Mouse (Mus musculus) adrenal gland, adult 2 months (tissue): ENCODE data around the gene Omg. TPM values are rescaled to one million over a fixed set of nuclear protein-coding genes. Genes with fewer than 3 reads are reported as not detected.

Source experiments
- DNase-seq: peaks from one replicate; pipeline ENCODE4 v3.0.0; 2021
- polyA plus RNA-seq: library from polyadenylated mRNA; depleted of rRNA; stranded (reverse); fragments of >200 nt; gene quantifications from 2 replicates; pipeline ENCODE4 v1.2.3, GENCODE M21; 2012; rRNA removed
- total RNA-seq, 2 experiments: library from RNA; stranded (reverse); gene quantifications; 2 replicates each; pipeline ENCODE4 v1.2.3; 2021

Omg gene
- total and polyA plus RNA-seq, 3 experiments: 0.38 to 10.6 (median 8.2) TPM

- no peak for DNase-seq
Measured at GRCm38 (mm10) chr11:79515798-79516197, 11.9 kb upstream of the Omg start.

DNA sequence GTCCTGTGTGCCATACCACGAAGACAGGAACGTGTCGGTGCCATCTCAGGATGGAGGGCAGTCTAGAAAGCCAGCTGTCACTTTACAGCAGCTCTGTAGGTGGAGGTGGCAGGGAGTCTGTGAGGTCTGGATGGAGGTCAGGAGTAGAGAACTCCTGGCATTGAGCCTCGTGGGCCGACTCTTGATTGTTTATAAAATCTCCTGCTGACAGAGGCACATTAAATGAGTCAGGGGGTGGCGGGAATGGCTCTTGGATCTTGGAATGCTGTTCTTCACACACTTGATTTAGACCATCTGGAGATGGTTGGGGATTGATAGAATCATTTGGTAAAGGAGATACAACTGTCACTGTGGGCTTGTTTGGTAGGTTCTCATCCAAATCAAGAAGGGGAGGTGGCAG lies 11.4 kb upstream of the Omg start:
- DNase-seq: no peak

- DNase-seq: no peak
Measured at GRCm38 (mm10) chr11:79511970-79512369, 8.1 kb upstream of the Omg start.

GRCm38 (mm10) chr11:79504506-79504905 lies 622 bp upstream of the Omg start:
- no peak for DNase-seq

DNA sequence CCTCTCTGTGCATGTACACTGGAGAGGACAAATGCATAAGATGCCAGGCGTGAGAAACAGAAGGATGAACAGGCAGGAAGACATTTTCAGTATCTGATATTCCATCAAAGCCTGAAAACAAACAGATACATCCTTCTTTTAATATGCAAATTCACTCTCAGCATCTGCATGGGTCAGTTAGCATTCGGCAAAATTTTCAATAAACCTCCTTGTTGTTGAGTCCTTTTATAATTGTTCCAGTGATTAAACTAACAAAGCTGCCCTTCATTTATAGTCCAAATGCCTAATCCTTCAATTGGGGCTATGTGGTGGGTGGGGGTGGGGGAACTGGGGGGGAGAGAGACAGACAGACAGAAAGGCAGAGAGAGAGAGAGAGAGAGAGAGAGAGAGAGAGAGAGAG lies 967 bp downstream of the Omg start:
- DNase-seq: no peak

DNA sequence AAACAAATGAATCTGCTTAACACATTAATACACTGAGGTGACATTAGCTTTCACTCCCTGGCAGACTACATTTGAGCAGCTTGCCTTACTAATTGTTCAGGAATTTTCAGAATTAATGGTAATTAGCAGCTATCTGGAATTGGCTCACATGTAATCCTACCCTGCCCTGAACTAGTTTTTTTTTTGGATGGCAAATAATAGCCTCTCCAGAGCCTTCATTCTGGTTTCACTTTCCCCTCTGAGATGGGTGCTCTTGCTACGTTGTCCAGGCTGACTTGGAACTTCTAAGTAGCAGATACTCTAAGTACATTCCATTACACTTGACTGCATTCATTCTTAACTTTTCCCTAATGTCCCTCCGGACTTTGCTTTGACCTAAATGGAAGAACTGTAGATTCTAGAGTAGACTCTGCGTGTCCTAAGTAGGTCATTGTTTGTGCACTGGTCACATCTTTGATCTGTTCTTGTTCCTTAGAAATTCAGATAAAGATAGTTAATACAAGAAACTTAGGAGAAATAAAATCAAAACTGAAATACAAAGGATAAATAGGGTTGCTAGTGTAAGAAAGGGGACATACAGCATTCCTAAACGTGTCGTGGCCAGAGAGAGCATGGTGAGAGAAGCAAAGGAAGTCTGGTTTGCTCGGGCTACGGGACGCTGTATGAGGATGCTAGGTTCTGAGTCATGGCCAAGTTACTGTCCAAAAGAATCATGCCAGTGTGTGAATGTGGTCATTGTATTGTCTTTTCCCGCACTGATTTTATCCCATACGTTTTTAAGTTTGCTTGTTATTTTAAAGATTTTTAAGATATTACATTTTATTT lies 8.7 kb downstream of the Omg start:
- no peak for DNase-seq

GRCm38 (mm10) chr11:79484721-79485120 lies 19.2 kb downstream of the Omg start:
- no peak for DNase-seq

GRCm38 (mm10) chr11:79483876-79484528 lies 19.9 kb downstream of the Omg start:
- no peak for DNase-seq

- no peak for DNase-seq
Measured at GRCm38 (mm10) chr11:79483392-79483791, 20.5 kb downstream of the Omg start.

DNA sequence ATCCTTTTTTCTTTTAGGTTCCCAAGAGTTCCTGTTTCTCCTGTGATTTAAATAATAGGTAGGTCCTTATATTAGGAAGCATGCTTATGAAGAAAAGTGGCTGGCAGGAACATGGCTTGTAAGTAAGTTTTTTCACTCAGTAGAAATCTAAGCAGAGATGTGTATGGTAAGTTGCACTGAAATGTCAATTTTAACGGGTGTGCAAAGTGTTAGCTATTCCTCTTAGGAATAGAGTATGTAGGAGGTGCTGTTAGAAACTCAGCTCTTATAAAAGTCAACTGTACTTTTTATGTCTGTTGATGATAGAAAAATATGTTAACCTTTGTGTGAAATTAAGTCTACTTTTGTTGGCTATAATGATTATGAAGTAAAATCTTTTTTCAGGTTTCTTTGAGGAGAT lies 35.8 kb downstream of the Omg start:
- DNase-seq: no peak

DNA sequence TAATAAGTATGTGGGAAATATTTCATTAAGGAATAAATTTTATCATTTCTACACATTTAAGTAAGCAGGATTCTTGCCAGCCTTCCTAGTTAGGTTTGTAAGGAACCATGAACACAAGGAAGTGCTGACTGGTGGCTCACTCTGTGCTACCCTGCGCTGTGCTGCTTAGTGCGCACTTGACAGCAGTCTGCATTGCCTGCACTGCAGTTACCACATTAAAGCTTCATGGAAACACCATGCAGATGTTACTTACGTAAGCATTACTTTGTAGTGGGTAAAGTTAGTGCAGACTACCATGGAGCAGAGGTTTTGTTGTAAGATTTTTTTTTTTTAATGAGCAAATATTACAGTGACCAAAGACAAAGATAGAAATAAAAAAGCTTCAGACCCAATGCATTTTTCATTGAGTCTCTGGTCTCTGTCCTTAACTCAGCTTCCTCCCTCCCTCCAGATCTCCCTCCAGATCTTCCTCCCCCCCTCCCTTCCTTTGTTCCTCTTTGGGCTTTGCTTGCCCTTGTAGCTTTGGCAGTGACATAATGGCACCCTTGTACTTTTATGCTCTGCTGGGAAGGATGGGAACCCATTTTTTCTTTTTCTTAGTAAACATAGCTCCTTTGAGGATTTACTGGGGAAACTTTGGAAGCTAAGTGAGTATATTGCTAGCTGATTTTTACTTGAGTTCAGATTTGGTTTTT lies 43.0 kb downstream of the Omg start:
- no peak for DNase-seq

DNA sequence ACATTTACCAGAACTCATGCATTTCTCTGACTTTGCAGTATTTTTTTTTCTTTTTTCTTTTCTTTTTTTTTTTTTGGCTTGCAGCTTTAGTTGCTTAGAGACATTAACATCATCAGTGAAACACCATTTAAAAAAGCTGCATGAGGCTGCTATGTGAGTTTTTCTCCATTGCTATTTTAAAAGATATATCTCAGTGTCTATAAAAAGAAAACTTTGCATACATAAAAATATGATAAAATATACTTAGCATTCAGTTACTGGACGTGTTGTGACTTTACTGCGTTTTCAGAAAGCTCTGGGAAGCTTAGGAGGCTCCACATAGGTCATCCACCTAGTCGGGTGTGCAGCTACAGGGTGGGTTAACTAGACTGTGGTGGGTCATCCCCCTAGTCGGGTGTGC lies 44.0 kb downstream of the Omg start:
- no peak for DNase-seq

DNA sequence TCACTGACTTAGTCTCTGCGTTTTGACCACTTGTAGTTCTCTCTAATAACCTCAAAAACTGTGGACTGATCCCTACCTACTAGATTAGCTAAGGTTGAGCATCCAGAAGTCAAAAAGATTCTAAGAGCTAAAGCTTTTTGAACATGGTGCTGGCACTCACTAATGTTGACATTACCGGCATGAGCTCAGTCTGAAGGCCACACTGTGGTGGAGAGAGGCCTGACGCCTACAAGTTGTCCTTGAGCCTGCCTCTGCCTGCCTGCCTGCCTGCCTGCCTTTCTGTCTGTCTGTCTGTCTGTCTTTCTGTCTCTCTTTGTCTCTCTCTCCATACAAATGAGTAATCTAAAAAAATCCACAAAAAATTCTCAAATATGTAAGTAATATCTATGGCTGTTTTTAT lies 46.0 kb downstream of the Omg start:
- DNase-seq: peak; percentile 75

GRCm38 (mm10) chr11:79452966-79453365 lies 50.9 kb downstream of the Omg start:
- DNase-seq: no peak

Other genes with a start within 250 kb of the Omg start
- gene Wsb1, start 249.4 kb downstream of the Omg start, total RNA-seq: 10 to 100 TPM; 29.4 to 37.0 TPM
- gene Wsb1, start 249.4 kb downstream of the Omg start, polyA plus RNA-seq: 59.1 and 61.2 TPM in 2 replicates
- gene Gm9964, start 207.2 kb downstream of the Omg start, total RNA-seq: not detected
- gene Gm9964, start 207.2 kb downstream of the Omg start, polyA plus RNA-seq: not detected in 2 replicates
- gene Nf1, start 164.4 kb downstream of the Omg start, total RNA-seq: 10 to 100 TPM; 49.2 to 62.9 TPM
- gene Nf1, start 164.4 kb downstream of the Omg start, polyA plus RNA-seq: 9.7 and 12.9 TPM in 2 replicates
- gene Evi2b, start 19.7 kb upstream of the Omg start, total RNA-seq: 1 to 10 TPM in 1 of 2 experiments, under 1 TPM in 1; 0.84 to 2.1 TPM
- gene Evi2b, start 19.7 kb upstream of the Omg start, polyA plus RNA-seq: 1.7 and 2.2 TPM in 2 replicates
- gene Evi2, start 26.5 kb upstream of the Omg start, total RNA-seq: under 1 TPM; 0.17 to 0.24 TPM
- 0.12 and 0.32 TPM in 2 replicates for gene Evi2, start 26.5 kb upstream of the Omg start, polyA plus RNA-seq
- gene Evi2a, start 26.5 kb upstream of the Omg start, total RNA-seq: 1 to 10 TPM; 1.7 to 4.1 TPM
- 2.4 and 2.7 TPM in 2 replicates for gene Evi2a, start 26.5 kb upstream of the Omg start, polyA plus RNA-seq
- gene Rab11fip4, start 87.1 kb upstream of the Omg start, total RNA-seq: 1 to 10 TPM; 1.8 to 7.2 TPM
- 2.7 and 4.0 TPM in 2 replicates for gene Rab11fip4, start 87.1 kb upstream of the Omg start, polyA plus RNA-seq